Mouse (Mus musculus): Measurements from ENCODE around the gene Snu13. TPM values are rescaled to one million over a fixed set of nuclear protein-coding genes. Genes with fewer than 3 reads are reported as not detected.
A peak's percentile ranks its signal among the peaks of the same experiment; 100 is the strongest.

The Snu13 gene
- polyA plus RNA-seq, 1 experiment, result 124 TPM

DNA sequence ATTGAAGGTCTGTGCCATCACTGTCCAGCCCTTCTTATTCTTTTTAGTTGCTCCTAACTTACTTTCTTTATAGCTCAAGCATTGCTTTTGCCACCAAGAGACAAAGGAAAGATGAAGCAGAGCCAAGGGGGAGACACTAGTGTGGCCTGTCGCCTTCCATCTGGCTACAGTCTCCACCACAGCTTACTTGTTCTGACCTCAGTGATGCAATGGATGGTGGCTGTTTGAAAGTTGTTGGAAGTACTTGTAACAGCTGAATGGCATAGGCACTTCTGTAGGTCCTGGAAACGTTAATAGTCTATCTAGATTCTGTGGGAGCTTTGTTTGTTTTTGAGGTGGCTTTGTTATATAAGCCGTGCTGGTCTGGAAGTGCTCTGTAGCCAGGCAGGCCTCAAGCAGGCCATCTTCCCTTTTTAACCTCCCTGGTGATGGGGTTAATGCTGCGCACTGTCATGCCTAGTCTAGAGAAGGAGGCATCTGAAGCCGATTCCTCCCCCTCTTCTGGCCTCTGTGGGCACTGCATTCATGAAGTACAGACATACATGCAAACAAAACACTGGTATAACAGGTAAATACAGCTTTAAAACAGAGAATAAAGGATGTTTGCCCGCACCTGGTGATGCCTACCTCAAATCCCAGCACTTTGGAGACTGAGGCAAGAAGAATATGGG, 23.3 kb downstream of the Snu13 start:
- H3K4me3 ChIP-seq (replicated peaks; ENCODE audit: insufficient read depth, low read depth, low read length), result no peak overlapping the region
- no peak for TF ChIP-seq POLR2A (IDR thresholded peaks at IDR 0.05; ENCODE audit: borderline replicate concordance, insufficient read depth, low read length)
- no peak for TF ChIP-seq CTCF (IDR thresholded peaks at IDR 0.05; ENCODE audit: borderline replicate concordance, insufficient read depth, low read depth, low read length)
- H3K27me3 ChIP-seq (ENCODE audit: control insufficient read depth, insufficient read depth, low read length), result no peaks in the 10 kb centered on the region
- 89% methylated on average over 6 of the region's 6 CpGs for WGBS
- DNase-seq, result no peak
- H3K4me1 ChIP-seq (ENCODE audit: control insufficient read depth, insufficient read depth, low read length), result no peaks in the 10 kb centered on the region
- no peak overlapping the region for H3K27ac ChIP-seq (ENCODE audit: insufficient read depth, low read length)

DNA sequence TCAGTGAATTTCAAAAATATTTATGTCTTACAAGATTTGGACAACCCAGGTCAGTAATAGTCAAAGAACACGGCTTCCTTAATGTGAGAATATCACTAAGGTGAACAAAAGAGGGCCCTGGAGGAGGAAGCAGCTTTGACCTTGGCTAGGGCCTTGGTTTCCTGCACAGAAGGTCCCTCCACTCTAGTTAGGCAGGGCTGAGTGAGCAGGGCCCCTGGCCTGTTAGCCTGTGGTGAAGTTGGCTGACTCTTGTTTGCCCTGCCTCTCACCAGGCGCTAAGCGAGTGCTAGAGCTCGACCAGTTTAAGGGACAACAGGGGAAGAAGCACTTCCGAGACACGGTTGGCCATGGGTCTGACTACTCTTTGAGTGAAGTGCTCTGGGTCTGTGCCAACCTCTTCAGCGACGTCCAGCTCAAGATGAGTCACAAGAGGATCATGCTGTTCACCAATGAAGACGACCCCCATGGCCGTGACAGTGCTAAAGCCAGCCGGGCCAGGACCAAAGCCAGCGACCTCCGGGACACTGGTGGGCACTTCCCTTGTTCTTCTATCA, 24.8 kb downstream of the Snu13 start:
- Histone ChIP-seq H3K4me3 (replicated peaks; ENCODE audit: insufficient read depth, low read depth, low read length) (no peak overlapping the region), H3K4me1 (ENCODE audit: control insufficient read depth, insufficient read depth, low read length) (no peaks in the 10 kb centered on the region), H3K27ac (ENCODE audit: insufficient read depth, low read length) (no peak overlapping the region), H3K27me3 (ENCODE audit: control insufficient read depth, insufficient read depth, low read length) (no peaks in the 10 kb centered on the region)
- 30% methylated on average over 13 of the region's 13 CpGs for WGBS
- TF ChIP-seq CTCF (IDR thresholded peaks at IDR 0.05; ENCODE audit: borderline replicate concordance, insufficient read depth, low read depth, low read length), result no peak
- TF ChIP-seq POLR2A (IDR thresholded peaks at IDR 0.05; ENCODE audit: borderline replicate concordance, insufficient read depth, low read length), result no peak
- DNase-seq, result no peak

DNA sequence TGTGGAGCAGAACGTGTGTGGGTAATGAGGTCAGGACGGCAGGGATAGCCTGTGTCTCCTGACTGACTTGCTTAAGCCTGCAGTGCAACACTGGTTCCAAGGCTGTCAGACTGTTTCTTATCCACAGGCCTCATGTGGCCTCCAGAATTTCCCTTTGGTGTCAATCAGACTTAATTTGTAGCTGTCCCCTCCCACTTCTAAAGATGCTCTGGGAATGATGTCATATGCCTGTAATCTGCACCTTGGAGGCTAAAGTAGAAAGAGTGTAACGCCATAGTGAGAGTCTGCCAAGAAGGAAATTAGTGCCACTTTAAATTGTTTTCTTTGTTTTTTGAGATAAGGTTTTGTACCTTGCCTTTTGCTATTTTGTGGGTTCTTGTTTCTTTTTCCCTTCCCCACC, 28.1 kb downstream of the Snu13 start:
- no peaks in the 10 kb centered on the region for H3K4me1 ChIP-seq (ENCODE audit: control insufficient read depth, insufficient read depth, low read length)
- WGBS, result 88% methylated on average over 3 of the region's 3 CpGs
- no peak for DNase-seq
- H3K27ac ChIP-seq (ENCODE audit: insufficient read depth, low read length), result no peak overlapping the region
- TF ChIP-seq CTCF (IDR thresholded peaks at IDR 0.05; ENCODE audit: borderline replicate concordance, insufficient read depth, low read depth, low read length) (no peak), POLR2A (IDR thresholded peaks at IDR 0.05; ENCODE audit: borderline replicate concordance, insufficient read depth, low read length) (no peak)
- no peaks in the 10 kb centered on the region for H3K27me3 ChIP-seq (ENCODE audit: control insufficient read depth, insufficient read depth, low read length)
- H3K4me3 ChIP-seq (replicated peaks; ENCODE audit: insufficient read depth, low read depth, low read length), result no peak overlapping the region

DNA sequence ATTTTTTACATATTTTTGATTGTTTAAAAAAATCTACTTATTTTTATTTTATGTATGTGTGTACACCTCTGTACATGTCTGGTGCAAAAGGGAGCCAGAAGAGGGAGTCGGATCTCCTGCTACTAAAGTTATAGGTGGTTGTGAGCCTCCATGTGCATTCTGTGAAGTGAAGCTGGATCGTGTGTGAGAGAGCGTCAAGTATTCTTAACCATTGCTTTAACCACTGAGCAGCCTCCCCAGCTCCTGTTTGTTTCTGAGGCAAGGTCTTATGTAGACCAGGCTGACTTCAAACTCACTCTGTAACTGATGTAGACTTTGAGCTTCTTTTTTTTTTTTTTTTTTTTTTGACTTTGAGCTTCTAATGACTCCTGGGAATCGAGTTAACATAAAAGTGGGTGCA, 29.9 kb downstream of the Snu13 start:
- no peak for DNase-seq

DNA sequence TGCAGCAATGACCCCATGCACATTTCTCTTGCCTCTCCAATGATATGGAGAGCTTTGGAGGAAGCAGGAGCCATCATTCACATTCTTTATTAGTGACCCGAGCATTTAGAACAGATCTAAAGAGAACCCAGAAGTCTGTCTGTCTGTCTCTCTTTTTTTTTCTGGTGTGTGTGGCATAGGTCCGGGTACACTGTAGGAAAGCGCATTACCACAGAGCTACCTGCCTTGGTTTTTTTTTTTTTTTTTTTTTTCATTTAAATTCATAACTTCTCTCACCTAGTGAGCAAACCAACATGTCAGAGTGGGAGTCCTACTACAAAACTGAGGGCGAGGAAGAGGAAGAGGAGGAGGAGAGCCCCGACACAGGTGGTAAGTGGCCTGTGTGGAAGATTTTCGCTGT, 30.6 kb downstream of the Snu13 start:
- Histone ChIP-seq H3K4me3 (replicated peaks; ENCODE audit: insufficient read depth, low read depth, low read length) (peak overlapping the region; percentile 91), H3K27me3 (ENCODE audit: control insufficient read depth, insufficient read depth, low read length) (no peaks in the 10 kb centered on the region), H3K27ac (ENCODE audit: insufficient read depth, low read length) (no peak overlapping the region; the same call in 1 of the 2 replicates), H3K4me1 (ENCODE audit: control insufficient read depth, insufficient read depth, low read length) (0 out of 2 replicates have a peak, but pooled peaks cover 2% of the 10 kb centered on the region)
- TF ChIP-seq POLR2A (IDR thresholded peaks at IDR 0.05; ENCODE audit: borderline replicate concordance, insufficient read depth, low read length) (no peak), CTCF (IDR thresholded peaks at IDR 0.05; ENCODE audit: borderline replicate concordance, insufficient read depth, low read depth, low read length) (no peak)
- DNase-seq, result no peak
- WGBS, result 9% methylated on average over 6 of the region's 6 CpGs

More for the DNA sequence above, 29.9 kb downstream of the Snu13 start:
- Histone ChIP-seq H3K4me3 (replicated peaks; ENCODE audit: insufficient read depth, low read depth, low read length) (no peak overlapping the region), H3K27me3 (ENCODE audit: control insufficient read depth, insufficient read depth, low read length) (no peaks in the 10 kb centered on the region), H3K4me1 (ENCODE audit: control insufficient read depth, insufficient read depth, low read length) (0 out of 2 replicates have a peak, but pooled peaks cover 2% of the 10 kb centered on the region), H3K27ac (ENCODE audit: insufficient read depth, low read length) (no peak overlapping the region)
- WGBS, result 58% methylated on average over 4 of the region's 4 CpGs
- TF ChIP-seq CTCF (IDR thresholded peaks at IDR 0.05; ENCODE audit: borderline replicate concordance, insufficient read depth, low read depth, low read length), result no peak
- no peak for TF ChIP-seq POLR2A (IDR thresholded peaks at IDR 0.05; ENCODE audit: borderline replicate concordance, insufficient read depth, low read length)

DNA sequence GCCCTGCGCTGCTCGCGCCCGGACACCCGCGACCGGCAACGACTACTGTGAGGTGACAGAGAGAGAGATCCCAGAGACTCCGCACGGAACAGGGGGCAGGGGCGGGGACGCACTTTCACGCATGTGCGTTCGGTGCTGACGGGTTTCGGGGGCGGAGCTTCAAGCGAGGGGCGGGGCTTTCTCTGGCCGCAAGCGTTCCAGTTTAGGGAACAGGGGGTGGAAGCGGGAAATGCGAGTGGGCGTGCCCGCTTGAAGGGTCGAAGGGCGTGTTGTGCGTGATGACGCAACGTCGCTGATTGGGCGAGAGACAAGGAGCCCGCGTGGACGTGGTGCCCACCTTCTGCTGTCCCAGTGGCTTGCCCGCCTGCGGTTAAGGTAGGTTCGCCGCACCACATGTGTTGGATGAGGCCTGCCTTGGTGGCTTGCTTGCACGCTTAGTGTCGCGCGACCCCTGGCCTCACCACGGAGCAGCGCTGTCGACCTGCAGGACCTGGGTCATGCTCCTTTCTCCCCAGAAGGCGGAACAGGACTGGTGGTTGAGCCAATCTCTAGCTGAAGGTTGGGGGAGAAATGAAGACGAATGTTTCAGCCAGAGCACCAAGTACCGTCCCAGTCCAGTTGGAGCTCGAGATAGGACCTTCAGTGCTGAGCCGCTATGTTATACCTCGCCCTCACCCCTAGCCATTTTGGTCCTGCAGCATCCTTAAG, 31.1 kb downstream of the Snu13 start:
- TF ChIP-seq POLR2A (IDR thresholded peaks at IDR 0.05; ENCODE audit: borderline replicate concordance, insufficient read depth, low read length), result peak; percentile 93
- no peak; the same call in 1 of the 2 replicates for TF ChIP-seq CTCF (IDR thresholded peaks at IDR 0.05; ENCODE audit: borderline replicate concordance, insufficient read depth, low read depth, low read length)
- H3K27me3 ChIP-seq (ENCODE audit: control insufficient read depth, insufficient read depth, low read length), result no peaks in the 10 kb centered on the region
- 0 out of 2 replicates have a peak, but pooled peaks cover 2% of the 10 kb centered on the region for H3K4me1 ChIP-seq (ENCODE audit: control insufficient read depth, insufficient read depth, low read length)
- WGBS, result under 1% methylated on average over 53 of the region's 53 CpGs
- H3K27ac ChIP-seq (ENCODE audit: insufficient read depth, low read length), result peak overlapping the region; percentile 70; the same call in 1 of the 2 replicates
- peak overlapping the region; percentile 91 for H3K4me3 ChIP-seq (replicated peaks; ENCODE audit: insufficient read depth, low read depth, low read length)
- DNase-seq, result peak; percentile 99 to 100

DNA sequence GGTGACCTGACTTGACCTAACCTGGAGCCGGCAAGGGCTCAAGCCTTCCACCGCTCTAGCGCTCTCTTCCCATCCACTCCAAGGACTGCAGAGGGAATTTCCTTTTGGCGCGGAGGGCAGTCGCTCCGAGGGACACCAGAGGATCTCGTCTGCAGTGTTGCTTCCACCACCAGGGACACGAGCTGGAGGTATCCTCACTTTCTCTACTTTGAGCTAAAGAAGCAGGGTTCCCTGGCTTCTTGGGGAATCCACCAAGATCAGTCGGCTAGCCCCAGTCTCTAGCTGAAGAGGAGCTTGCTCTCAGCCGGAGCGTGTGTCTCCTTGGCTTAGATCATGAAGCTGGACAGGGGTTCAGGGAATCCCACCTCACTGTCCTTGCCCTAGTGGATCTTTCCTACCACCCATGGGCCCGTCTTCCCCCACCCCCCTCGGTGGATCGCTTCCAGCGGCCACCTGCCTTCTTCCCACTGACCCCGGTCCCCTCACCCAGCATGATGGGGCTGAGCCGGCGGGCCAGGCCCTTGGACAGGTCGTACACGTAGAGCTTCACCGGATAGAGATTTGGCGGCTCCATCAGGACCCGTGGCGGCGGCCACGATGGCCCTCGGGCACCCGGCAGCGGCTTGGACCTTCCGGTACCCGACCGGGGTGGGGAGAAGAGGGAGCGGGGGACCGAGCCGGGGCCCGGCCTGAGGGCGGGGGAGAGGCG, 31.9 kb downstream of the Snu13 start:
- H3K27me3 ChIP-seq (ENCODE audit: control insufficient read depth, insufficient read depth, low read length), result no peaks in the 10 kb centered on the region

More for the DNA sequence above, 31.9 kb downstream of the Snu13 start:
- no peak for TF ChIP-seq POLR2A (IDR thresholded peaks at IDR 0.05; ENCODE audit: borderline replicate concordance, insufficient read depth, low read length)
- no peak for TF ChIP-seq CTCF (IDR thresholded peaks at IDR 0.05; ENCODE audit: borderline replicate concordance, insufficient read depth, low read depth, low read length)
- DNase-seq, result peak; percentile 62 to 63
- WGBS, result under 1% methylated on average over 39 of the region's 39 CpGs
- peaks cover 2% of the 10 kb centered on the region; the same call in 1 of the 2 replicates for H3K4me1 ChIP-seq (ENCODE audit: control insufficient read depth, insufficient read depth, low read length)
- H3K27ac ChIP-seq (ENCODE audit: insufficient read depth, low read length), result peak overlapping the region; percentile 70
- peak overlapping the region; percentile 91 for H3K4me3 ChIP-seq (replicated peaks; ENCODE audit: insufficient read depth, low read depth, low read length)

All from cerebellum, adult 2 months (tissue).